Mouse (Mus musculus): ENCODE data around the gene Arhgef12.
"Not testable (repeated sequence)": the region's sequence is repeated elsewhere in the genome, so short reads cannot be mapped to it uniquely, and the experiment has no call there.

Gene Arhgef12

DNA sequence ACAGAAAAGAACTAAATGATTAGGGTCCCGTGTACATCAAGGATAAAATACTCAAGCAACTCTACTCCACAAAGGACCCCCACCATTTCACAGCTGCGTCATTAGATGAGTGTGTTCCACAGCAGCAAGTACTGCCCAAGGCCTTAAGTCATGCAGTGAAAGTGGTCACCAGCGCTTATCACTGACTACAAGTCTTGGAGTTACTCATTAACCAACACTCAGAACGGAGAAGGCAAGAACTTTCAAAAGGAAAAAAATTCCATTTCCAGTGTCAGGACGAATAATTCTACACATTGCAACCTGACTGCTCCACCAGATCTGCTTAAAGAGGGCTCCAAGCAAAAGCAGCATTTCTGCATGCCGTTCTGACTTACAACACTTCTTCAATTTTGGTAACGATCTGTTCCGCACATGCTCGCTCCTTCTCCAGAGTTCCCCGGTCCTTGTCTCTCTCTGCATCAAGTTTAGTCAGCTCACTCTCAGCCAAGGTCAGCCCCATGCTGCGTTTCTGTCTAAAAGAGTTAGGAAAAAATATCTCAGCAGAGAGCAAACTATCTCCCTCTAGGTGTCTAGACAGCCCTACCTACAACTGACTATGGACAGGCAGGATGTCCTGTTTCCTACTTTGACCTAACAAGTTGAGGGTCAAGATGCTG lies 106.3 kb downstream of the Arhgef12 start:
- no peak for DNase-seq (ENCODE audit: low spot score)

DNA sequence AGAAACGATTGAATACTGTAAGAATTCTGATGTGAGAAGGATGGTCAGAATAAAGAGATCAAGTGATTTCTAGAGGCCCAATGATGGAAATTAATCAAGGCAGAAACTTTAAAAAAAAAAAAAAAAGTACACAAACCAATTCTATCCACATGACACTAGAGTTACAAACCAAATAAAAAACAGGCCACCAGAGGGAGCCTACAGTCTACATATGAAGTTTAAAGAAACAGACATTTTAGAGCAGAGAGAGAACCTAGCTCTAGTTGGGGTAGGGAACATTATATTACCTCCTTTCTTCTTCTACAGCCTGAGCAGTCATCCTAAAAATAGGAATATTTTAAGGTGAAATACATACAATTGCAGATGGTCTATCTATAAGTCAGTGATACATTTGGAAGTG lies 107.0 kb downstream of the Arhgef12 start:
- DNase-seq (ENCODE audit: low spot score) = peak; percentile 87

GRCm38 (mm10) chr9:42997526-42997925 lies 109.5 kb downstream of the Arhgef12 start:
- DNase-seq (ENCODE audit: low spot score) = no peak

DNA sequence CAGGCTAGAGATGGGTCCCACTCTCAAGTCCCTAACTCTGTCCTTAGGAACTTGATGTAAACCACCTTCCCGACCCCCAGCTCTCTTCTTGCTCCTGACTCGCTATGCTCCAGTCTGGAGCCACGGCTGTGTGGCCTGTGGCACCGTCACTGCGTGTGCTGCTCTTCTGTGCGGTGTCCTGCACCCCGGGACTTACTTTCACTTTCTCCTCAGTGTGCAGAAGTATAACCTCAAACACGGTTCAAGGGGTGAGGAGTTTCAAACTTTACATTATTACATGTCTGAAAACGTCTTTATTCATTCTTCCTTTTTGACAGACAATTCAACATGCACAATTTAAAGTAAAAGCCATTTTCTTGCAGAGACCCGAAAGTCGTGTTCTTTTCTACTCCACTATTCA lies 111.7 kb downstream of the Arhgef12 start:
- DNase-seq (ENCODE audit: low spot score) = peak; percentile 5

- peak; percentile 3 for DNase-seq (ENCODE audit: low spot score)
Measured at GRCm38 (mm10) chr9:42994708-42995107, 112.3 kb downstream of the Arhgef12 start.

DNA sequence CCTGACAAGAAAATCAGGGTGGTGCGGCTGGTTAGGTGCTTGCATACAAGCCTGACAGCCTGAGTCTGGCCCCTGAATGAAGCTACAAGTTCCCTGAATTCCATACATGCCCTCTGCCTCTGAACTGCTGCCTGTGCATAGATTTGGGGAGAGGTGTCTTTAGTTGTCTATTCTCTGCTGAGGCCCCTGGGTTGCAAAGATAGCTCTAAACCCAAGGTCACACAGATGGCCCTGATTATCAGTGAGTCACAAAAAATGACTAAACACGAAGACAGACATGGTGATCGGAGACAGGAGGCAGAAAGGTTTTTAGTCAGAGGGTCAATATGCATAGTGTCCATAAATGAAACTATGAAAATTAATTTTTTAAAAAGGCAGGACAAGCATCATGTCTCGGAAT lies 113.4 kb downstream of the Arhgef12 start:
- DNase-seq (ENCODE audit: low spot score) = no peak

- DNase-seq (ENCODE audit: low spot score) = no peak
Measured at GRCm38 (mm10) chr9:42987988-42988387, 119.1 kb downstream of the Arhgef12 start.

GRCm38 (mm10) chr9:42968894-42969521 lies 138.0 kb downstream of the Arhgef12 start:
- DNase-seq (ENCODE audit: low spot score) = no peak

GRCm38 (mm10) chr9:42967731-42968130 lies 139.3 kb downstream of the Arhgef12 start:
- DNase-seq (ENCODE audit: low spot score) = no peak

- DNase-seq (ENCODE audit: low spot score) = not testable (repeated sequence)
Measured at GRCm38 (mm10) chr9:42964809-42965208, 142.2 kb downstream of the Arhgef12 start.

- DNase-seq (ENCODE audit: low spot score) = no peak
Measured at GRCm38 (mm10) chr9:42964366-42964765, 142.7 kb downstream of the Arhgef12 start.

- no peak for DNase-seq (ENCODE audit: low spot score)
Measured at GRCm38 (mm10) chr9:42962506-42962905, 144.5 kb downstream of the Arhgef12 start.

DNA sequence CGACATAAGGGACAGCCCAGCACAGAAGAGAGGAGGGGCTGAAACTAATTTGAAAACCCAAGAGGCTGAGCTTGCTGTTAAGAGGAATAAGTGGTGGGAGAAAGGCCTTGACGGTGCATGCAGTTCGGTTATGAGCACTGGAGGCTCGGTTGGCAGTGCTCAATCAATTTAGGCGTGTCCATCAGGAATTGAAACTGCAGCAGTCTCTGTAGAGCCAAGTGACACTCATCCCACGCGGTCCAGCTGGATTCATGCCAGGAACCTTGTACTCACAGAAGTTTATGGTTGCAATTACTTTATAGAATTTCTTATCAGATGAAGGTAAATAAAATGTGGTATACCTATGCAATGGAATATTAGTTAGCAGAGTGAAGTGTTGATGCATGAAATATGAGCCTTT lies 148.6 kb downstream of the Arhgef12 start:
- no peak for DNase-seq (ENCODE audit: low spot score)

GRCm38 (mm10) chr9:42948381-42948780 lies 158.7 kb downstream of the Arhgef12 start:
- DNase-seq (ENCODE audit: low spot score) = no peak

GRCm38 (mm10) chr9:42945174-42945573 lies 161.9 kb downstream of the Arhgef12 start:
- DNase-seq (ENCODE audit: low spot score) = no peak

DNA sequence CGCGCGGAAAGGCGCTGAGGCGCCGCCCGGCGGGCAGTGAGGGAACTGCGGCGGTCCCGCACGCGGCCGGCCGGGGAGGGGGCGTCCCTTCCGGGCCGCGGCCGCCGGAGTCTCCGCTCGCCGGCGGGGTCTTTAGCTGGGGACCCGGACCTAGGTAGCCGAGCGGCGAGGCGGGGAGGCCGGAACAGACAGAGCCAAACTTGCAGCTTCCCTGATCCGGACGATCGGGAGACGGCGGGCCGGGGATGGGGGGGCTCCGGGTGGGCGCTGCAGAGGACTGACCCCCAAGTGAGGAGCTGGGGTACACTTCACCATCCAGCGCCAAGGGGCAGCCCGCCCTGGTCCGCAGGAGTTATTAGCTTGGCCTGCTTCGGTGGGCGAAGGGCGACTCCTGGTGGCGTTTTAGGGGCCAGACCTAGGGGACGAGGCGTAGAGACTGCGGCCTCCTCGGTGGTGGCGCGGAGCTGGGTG lies 162.5 kb downstream of the Arhgef12 start:
- peak; percentile 62 for DNase-seq (ENCODE audit: low spot score)

- DNase-seq (ENCODE audit: low spot score) = peak; percentile 14
Measured at GRCm38 (mm10) chr9:42943781-42944535, 163.1 kb downstream of the Arhgef12 start, which contains the start of gene Grik4. Grik4 (minus strand) TSS chr9:42944493.

- no peak for DNase-seq (ENCODE audit: low spot score)
Measured at GRCm38 (mm10) chr9:42943057-42943529, 163.9 kb downstream of the Arhgef12 start.

DNA sequence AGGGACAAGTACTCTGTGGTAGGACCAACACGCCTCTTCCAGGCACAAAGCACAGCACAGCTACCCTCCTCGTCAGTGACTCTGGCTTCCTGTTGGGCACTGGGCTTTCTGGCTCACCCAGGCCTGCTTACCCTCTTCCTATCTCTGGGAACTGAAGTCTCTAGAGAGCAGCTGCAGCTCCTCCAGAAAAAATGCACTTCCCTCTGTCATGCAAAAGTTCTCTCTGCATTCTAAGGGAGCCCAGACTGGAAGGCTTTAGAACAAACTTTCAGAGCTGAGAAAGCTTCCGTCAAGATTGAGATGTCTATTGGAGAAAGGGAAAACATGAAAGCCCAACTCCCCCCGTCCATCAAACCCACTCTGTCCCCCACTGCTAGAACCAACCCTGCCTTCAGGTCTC lies 164.9 kb downstream of the Arhgef12 start:
- no peak for DNase-seq (ENCODE audit: low spot score)

DNA sequence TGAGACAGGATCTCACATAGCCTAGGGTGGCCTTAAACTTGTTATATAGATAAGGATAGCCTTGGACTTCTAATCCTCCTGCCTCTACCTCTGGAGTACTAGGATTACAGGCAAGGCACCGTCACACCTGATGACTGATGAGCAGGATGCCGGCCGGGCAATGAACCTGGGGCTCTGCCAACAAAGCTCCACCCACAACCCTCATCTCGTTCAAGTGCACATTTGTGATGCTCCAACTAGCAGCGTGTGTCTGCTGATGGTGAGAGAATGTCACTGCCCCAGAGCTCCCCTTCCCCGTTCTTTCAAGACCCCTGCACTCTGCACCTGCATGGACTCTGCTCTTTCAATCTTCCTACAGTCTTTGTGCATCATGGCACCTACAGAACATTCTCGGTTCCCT lies 174.9 kb downstream of the Arhgef12 start:
- no peak for DNase-seq (ENCODE audit: low spot score)

- DNase-seq (ENCODE audit: low spot score) = no peak
Measured at GRCm38 (mm10) chr9:42927498-42927897, 179.5 kb downstream of the Arhgef12 start.

DNA sequence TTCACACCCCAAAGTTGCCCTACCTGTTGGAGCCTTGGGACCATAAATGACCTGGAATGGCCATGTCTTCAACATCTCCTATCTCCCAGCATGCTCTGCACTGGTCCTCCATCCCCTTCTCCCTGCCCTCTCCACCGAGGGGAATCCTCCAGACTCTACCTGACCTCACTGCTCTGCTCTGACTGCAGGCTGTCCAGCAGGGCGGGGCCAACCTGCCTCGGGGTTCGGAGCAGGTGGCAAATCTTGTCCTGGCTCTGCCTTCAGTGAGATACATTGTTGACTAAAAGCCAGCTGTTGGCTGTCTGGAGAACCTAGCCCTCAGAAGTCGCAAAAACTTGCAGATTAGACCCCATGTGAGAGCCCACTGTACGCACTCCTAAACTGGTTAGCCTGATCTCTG lies 180.5 kb downstream of the Arhgef12 start:
- DNase-seq (ENCODE audit: low spot score) = no peak

DNA sequence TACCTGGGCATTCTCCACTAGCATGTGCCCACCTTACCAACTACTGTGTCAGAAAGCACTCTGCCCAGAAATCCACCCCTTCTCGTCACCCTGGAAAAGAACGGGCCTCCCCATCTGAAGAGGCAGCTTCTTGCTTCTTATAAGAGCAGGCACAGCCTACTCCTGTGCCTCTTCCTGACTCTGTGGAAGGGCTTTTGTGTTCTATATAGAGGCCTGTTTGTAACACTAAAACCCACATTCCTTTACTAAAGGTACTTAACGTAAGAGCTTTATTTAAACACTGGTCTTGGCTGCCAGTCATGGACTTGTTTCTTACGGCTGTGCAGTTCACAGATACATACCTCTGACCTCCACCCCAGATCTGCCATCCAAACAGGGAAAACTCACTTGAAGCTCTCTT lies 185.2 kb downstream of the Arhgef12 start:
- DNase-seq (ENCODE audit: low spot score) = no peak

All from adipocyte (in vitro differentiated cells).